Mouse (Mus musculus): ENCODE measurements around the gene Casp9. TPM values are rescaled to one million over a fixed set of nuclear protein-coding genes. Genes with fewer than 3 reads are reported as not detected.

The Casp9 gene
- polyA plus RNA-seq, 1 experiment from 2014 or later: 9.9 TPM

DNA sequence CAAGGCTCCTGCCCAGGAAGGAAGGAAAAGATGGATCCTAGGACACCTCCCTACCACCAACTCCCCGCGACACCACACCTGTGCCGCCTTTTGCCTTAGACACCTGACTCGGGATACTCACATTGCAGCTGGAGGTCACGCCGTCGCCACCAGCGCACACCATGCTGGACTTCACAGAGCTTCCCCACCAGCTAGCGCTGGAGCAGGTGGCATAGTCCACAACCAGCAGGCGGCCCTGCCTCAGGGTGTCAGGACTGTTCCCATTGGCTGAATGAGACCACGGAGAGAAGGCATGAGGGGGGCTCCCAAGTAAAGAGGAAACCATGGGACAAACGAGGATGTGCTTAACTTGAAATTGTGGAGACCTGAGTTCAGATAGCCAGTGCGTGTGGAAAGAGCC is 25.4 kb downstream of the Casp9 start:
- Histone ChIP-seq H3K4me2 (no peak overlapping the region), H3K4me1 (replicated peaks) (peaks cover 11% of the 10 kb centered on the region), H3K36me3 (replicated peaks) (peaks cover 6% of the 10 kb centered on the region), H3K9ac (no peak overlapping the region), H3K9me3 (replicated peaks) (no peaks in the 10 kb centered on the region), H3K27me3 (no peaks in the 10 kb centered on the region; the same call in 1 of the 2 replicates), H3K27ac (replicated peaks) (no peak overlapping the region), H3K4me3 (replicated peaks) (no peak overlapping the region)
- WGBS (ENCODE audit: insufficient replicate concordance): 74% methylated on average over 13 of the region's 13 CpGs
- ATAC-seq (ENCODE audit: insufficient read depth): no peak

DNA sequence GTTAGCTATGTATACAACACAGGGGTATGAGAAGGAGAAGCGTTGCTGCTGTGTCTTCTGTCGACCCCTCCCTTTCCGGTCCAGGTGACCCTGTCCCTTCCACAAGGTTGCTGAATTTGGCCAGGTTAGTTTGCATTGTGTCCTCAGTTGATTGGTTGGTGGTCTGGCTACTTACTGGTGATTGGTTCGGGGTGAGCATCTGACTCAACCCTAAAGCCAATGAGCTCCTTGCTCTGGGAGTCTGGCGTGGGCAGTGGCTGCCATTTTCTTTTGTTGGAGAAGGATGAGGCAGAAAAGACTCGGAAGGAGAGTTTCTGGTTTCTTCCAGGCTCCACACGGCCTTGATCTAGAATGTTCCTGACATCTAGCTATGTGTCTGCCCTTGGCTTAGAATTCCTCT is 25.9 kb downstream of the Casp9 start:
- Histone ChIP-seq H3K36me3 (replicated peaks) (peaks cover 3% of the 10 kb centered on the region; the same call in 1 of the 2 replicates), H3K9me3 (replicated peaks) (no peaks in the 10 kb centered on the region), H3K27ac (replicated peaks) (no peak overlapping the region), H3K4me1 (replicated peaks) (peaks cover 15% of the 10 kb centered on the region), H3K4me2 (no peak overlapping the region), H3K4me3 (replicated peaks) (no peak overlapping the region), H3K27me3 (no peaks in the 10 kb centered on the region; the same call in 1 of the 2 replicates), H3K9ac (no peak overlapping the region)
- 72% methylated on average over 7 of the region's 7 CpGs for WGBS (ENCODE audit: insufficient replicate concordance)
- no peak for ATAC-seq (ENCODE audit: insufficient read depth)

DNA sequence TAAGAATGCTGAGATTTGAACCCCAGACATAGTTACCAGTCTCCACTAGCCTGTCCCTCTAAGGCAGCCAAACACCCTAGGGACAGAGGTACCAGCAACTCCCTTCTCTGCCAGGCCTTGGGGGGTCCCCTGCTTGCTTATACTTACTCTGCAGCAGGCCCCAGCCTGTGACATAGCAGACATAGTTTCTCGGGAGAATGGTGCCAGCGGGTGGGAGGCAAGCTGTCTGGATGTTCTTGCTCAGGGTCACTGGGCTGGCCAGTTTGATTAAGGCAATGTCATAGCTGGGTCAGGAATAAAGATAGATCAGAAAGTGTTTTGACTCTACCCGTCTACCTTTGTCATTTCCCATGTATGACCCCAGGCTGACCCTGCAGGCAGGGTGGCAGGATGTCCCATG is 27.8 kb downstream of the Casp9 start:
- Histone ChIP-seq H3K4me1 (replicated peaks) (peaks cover 15% of the 10 kb centered on the region), H3K36me3 (replicated peaks) (no peaks in the 10 kb centered on the region), H3K27me3 (no peaks in the 10 kb centered on the region; the same call in 1 of the 2 replicates), H3K9ac (no peak overlapping the region), H3K4me3 (replicated peaks) (no peak overlapping the region), H3K9me3 (replicated peaks) (no peaks in the 10 kb centered on the region), H3K4me2 (no peak overlapping the region), H3K27ac (replicated peaks) (no peak overlapping the region)
- WGBS (ENCODE audit: insufficient replicate concordance): 56% methylated on average over 3 of the region's 3 CpGs
- no peak for ATAC-seq (ENCODE audit: insufficient read depth)

DNA sequence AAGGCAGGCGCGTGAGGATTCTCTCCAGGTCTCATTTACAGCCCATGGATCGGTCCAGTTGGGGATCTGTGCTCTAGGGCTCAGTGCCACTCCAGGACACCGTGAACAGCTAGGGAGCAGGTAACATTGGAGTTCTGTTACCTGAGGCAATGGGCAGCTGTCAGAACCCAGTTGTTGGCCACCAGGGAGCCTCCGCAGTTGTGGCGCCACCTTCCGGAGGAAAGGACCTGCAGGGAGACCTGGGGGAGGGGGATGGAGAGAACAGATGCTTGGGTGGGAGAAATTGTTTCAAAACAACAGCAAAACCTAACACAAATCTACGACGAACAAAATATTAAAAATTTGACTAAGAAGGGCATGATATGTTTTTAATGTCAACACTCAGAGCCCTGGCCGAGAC is 28.7 kb downstream of the Casp9 start:
- H3K9me3 ChIP-seq (replicated peaks): no peaks in the 10 kb centered on the region
- no peak overlapping the region for H3K4me2 ChIP-seq
- H3K9ac ChIP-seq: no peak overlapping the region
- H3K36me3 ChIP-seq (replicated peaks): no peaks in the 10 kb centered on the region
- H3K4me3 ChIP-seq (replicated peaks): no peak overlapping the region
- H3K4me1 ChIP-seq (replicated peaks): peaks cover 15% of the 10 kb centered on the region
- no peak for ATAC-seq (ENCODE audit: insufficient read depth)
- H3K27me3 ChIP-seq: no peaks in the 10 kb centered on the region; the same call in 1 of the 2 replicates
- WGBS (ENCODE audit: insufficient replicate concordance): 62% methylated on average over 10 of the region's 10 CpGs
- H3K27ac ChIP-seq (replicated peaks): no peak overlapping the region

DNA sequence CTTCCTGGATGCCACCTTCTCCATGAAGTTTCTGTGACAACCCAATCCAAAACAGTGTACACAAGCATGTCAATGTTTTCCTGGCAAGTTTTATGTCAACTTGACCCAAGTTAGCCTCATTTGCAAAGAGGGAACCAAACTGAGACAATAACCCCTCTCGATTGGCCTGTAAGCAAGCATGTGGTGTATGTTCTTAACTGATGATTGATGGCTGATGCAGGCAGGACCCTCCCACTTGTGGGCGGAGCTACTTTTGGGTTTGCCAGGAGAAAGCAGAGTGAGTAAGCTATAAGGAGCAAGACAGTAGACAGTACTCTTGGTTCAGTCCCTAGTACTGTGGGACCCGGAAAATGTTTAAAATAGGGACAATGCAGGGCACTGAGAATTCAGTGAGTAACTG is 29.6 kb downstream of the Casp9 start:
- ATAC-seq (ENCODE audit: insufficient read depth): peak; percentile 63
- Histone ChIP-seq H3K36me3 (replicated peaks) (no peaks in the 10 kb centered on the region), H3K27me3 (no peaks in the 10 kb centered on the region; the same call in 1 of the 2 replicates), H3K9me3 (replicated peaks) (no peaks in the 10 kb centered on the region), H3K4me2 (no peak overlapping the region), H3K9ac (no peak overlapping the region), H3K4me1 (replicated peaks) (peaks cover 15% of the 10 kb centered on the region), H3K4me3 (replicated peaks) (no peak overlapping the region), H3K27ac (replicated peaks) (no peak overlapping the region)
- WGBS (ENCODE audit: insufficient replicate concordance): 33% methylated on average over 3 of the region's 3 CpGs

DNA sequence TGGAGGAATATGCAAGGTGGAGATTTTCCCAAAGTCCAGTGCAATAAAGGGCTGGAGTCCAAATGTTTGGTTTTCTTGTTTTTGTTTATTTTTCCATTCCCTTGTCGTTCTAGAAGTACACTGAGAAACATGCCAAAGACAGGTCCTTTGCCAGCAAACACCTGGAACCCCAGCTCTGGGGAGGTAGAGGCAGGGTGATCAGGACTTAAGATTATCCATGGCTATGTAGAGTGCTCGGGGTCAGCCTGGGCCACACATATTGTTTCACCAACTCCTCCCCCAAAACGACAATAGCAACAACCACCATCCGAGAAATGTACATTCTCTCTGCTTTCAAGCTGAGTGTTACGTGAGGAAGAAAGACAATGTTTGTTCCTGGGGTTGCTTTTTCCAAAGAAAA is 32.6 kb downstream of the Casp9 start, which contains the start of gene Cela2a:
Gene Cela2a, minus strand, starts transcription at position 101 of the 400 bp plus-strand sequence.
- Histone ChIP-seq H3K36me3 (replicated peaks) (no peaks in the 10 kb centered on the region), H3K4me3 (replicated peaks) (no peak within 1 kb of the TSS), H3K4me1 (replicated peaks) (peaks cover 15% of the 10 kb centered on the region), H3K9ac (no peak within 1 kb of the TSS), H3K4me2 (no peak within 1 kb of the TSS), H3K27me3 (no peaks in the 10 kb centered on the region), H3K27ac (replicated peaks) (no peak within 1 kb of the TSS), H3K9me3 (replicated peaks) (no peaks in the 10 kb centered on the region)
- 46% methylated on average over 5 of the region's 5 CpGs for WGBS (ENCODE audit: insufficient replicate concordance)
- no peak for ATAC-seq (ENCODE audit: insufficient read depth)

DNA sequence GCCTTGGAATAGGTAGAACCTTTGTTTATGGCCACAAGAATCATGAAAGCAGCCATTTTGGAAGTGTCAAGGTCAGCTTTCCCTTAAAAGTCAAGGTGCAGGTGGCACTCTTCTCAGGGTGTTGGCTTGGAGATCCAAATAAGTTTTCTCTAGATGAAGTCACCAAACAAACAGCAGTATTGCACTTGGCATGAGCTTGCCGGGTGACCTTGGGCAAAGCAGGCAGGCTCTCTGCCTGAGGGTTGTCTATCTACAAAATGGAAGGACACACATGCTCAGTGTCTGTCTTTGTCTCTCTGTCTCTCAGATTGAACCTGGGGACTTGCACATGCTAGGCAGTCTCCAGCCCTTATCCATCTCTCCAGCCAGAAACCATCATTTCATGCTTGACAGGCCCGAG is 34.0 kb downstream of the Casp9 start:
- Histone ChIP-seq H3K9ac (no peak overlapping the region), H3K27me3 (no peaks in the 10 kb centered on the region), H3K36me3 (replicated peaks) (no peaks in the 10 kb centered on the region), H3K27ac (replicated peaks) (no peak overlapping the region), H3K4me3 (replicated peaks) (no peak overlapping the region), H3K4me1 (replicated peaks) (peaks cover 15% of the 10 kb centered on the region), H3K9me3 (replicated peaks) (no peaks in the 10 kb centered on the region), H3K4me2 (no peak overlapping the region)
- 71% methylated on average over 2 of the region's 2 CpGs for WGBS (ENCODE audit: insufficient replicate concordance)
- no peak for ATAC-seq (ENCODE audit: insufficient read depth)

DNA sequence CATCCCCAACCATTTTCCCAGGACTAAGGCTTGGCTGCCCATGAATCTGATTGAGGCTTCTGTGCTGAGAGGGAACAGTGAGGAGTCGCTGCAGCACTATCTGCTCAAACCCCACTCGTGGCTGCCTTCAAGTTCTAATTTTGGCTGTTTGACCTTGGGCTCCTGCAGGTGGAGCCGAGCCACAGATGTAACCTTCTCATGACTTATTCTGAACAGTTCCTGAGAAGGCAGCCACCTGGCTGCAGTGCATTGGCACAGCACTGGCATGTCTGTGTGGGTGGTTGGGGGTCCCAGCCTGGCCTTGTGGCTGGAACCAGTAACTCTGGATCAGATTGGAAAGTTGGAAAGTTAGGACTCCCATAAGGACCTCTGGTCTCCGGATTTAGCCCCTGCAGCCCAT is 34.8 kb downstream of the Casp9 start:
- Histone ChIP-seq H3K4me1 (replicated peaks) (peaks cover 9% of the 10 kb centered on the region), H3K27me3 (no peaks in the 10 kb centered on the region), H3K9me3 (replicated peaks) (no peaks in the 10 kb centered on the region), H3K27ac (replicated peaks) (no peak overlapping the region), H3K9ac (no peak overlapping the region), H3K4me3 (replicated peaks) (no peak overlapping the region), H3K36me3 (replicated peaks) (no peaks in the 10 kb centered on the region), H3K4me2 (no peak overlapping the region)
- 48% methylated on average over 4 of the region's 4 CpGs for WGBS (ENCODE audit: insufficient replicate concordance)
- no peak for ATAC-seq (ENCODE audit: insufficient read depth)

DNA sequence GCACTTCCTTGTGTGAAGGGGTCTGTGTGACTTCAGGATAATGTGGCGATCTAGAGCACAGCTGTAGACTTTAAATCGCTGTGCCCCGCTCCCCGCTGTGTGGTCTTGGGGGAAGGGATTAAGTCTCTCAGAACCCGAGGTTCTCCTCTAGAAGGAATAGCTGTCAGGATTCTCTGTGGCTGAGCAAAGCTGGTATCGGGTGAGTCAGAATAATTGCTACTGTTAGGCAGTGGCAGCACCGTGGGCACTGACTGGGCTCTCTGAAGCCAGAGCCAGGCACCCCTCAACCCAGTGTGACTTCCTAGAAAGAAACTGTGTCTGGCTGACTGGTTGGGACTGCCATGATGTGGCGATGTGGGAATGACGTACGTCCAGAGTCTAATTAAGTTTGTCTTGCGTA is 37.0 kb downstream of the Casp9 start:
- Histone ChIP-seq H3K27ac (replicated peaks) (no peak overlapping the region), H3K9me3 (replicated peaks) (no peaks in the 10 kb centered on the region), H3K9ac (no peak overlapping the region), H3K4me3 (replicated peaks) (no peak overlapping the region), H3K4me1 (replicated peaks) (no peaks in the 10 kb centered on the region), H3K4me2 (no peak overlapping the region), H3K36me3 (replicated peaks) (no peaks in the 10 kb centered on the region), H3K27me3 (peaks cover 6% of the 10 kb centered on the region; the same call in 1 of the 2 replicates)
- 62% methylated on average over 11 of the region's 11 CpGs for WGBS (ENCODE audit: insufficient replicate concordance)
- no peak for ATAC-seq (ENCODE audit: insufficient read depth)

DNA sequence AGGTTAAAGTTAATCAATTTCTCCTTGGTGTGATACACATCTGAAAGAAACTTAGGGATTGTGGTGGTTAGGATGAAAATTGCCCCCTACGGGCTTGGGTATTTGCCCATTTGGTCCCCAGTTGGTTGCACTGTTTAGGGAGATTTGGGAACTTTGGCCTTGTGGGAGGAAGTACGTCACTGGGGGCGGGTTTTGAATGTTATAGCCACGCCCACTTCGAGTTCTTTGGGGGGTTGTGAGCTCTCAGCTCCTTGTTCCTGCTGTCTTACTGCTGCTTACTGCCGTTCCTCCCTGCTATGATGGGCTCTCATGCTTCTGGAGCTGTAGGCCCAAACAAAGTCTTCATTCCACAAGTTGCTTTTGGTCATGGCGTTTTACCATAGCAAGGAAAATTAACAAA is 37.9 kb downstream of the Casp9 start:
- H3K36me3 ChIP-seq (replicated peaks): no peaks in the 10 kb centered on the region
- 59% methylated on average over 7 of the region's 7 CpGs for WGBS (ENCODE audit: insufficient replicate concordance)
- peaks cover 9% of the 10 kb centered on the region; the same call in 1 of the 2 replicates for H3K27me3 ChIP-seq

DNA sequence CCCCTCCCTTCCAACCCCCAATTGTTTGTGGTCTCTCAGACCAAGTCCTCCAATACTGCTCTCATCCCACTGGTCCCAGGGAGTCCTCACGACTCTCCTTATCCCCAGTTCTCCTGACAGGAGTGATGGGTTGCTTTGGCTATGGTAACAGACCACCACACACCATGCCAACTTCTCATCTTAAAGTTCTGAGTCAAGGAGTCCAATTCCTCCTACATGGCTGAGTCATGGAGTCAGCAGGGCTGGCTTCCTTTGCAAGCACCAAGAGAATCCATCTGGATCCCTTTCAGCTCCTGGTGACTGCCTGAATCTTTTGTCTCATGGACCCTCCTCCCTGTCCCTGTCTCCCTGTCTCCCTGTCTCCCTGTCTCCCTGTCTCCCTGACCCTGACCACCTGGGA is 40.5 kb downstream of the Casp9 start:
- no peak overlapping the region for H3K4me3 ChIP-seq (replicated peaks)

More for the DNA sequence above, 37.9 kb downstream of the Casp9 start:
- no peak for ATAC-seq (ENCODE audit: insufficient read depth)
- H3K4me1 ChIP-seq (replicated peaks): no peaks in the 10 kb centered on the region
- H3K27ac ChIP-seq (replicated peaks): no peak overlapping the region
- no peak overlapping the region for H3K4me2 ChIP-seq
- no peak overlapping the region for H3K9ac ChIP-seq
- no peak overlapping the region for H3K4me3 ChIP-seq (replicated peaks)
- H3K9me3 ChIP-seq (replicated peaks): no peaks in the 10 kb centered on the region

DNA sequence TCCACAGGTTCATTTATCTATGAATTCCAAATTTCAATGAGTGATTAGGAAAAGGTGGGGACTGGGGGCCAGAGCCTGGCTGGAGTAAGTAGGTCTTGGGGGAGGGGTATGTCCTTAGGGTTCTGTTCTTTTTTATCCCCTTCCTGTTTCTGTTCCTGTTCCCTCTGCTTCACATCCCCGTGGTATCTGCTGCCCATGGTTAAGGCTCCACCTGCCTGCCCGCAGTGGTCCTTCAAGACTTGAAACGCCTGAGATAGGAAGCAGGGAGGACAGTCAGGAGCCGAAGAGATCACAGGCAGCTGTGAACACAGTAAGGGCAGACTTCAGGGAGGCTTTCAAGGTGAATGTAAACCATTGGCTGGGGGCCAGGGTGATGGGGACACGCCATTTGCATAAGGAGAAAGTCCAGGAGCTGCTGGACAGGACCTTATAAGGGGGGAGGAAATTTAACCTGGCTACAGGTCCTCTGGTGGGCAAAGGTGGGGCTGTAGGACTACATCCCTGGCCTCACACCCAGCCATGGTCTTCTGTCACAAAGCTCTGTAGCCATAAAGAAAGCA is 41.2 kb downstream of the Casp9 start:
- Histone ChIP-seq H3K27me3 (peaks cover 9% of the 10 kb centered on the region; the same call in 1 of the 2 replicates), H3K4me1 (replicated peaks) (no peaks in the 10 kb centered on the region), H3K9ac (no peak overlapping the region), H3K4me3 (replicated peaks) (no peak overlapping the region), H3K9me3 (replicated peaks) (no peaks in the 10 kb centered on the region), H3K4me2 (no peak overlapping the region), H3K36me3 (replicated peaks) (no peaks in the 10 kb centered on the region), H3K27ac (replicated peaks) (no peak overlapping the region)
- WGBS (ENCODE audit: insufficient replicate concordance): 35% methylated on average over 5 of the region's 5 CpGs
- no peak for ATAC-seq (ENCODE audit: insufficient read depth)

More for the DNA sequence above, 40.5 kb downstream of the Casp9 start:
- Histone ChIP-seq H3K9me3 (replicated peaks) (no peaks in the 10 kb centered on the region), H3K4me1 (replicated peaks) (no peaks in the 10 kb centered on the region), H3K9ac (no peak overlapping the region), H3K27ac (replicated peaks) (no peak overlapping the region), H3K4me2 (no peak overlapping the region), H3K27me3 (peaks cover 9% of the 10 kb centered on the region; the same call in 1 of the 2 replicates), H3K36me3 (replicated peaks) (no peaks in the 10 kb centered on the region)
- WGBS (ENCODE audit: insufficient replicate concordance): 59% methylated on average over 1 of the region's 1 CpGs
- no peak for ATAC-seq (ENCODE audit: insufficient read depth)

All from liver, embryonic 15.5 days (tissue).